Mouse (Mus musculus): ENCODE data around the gene Sh3d19. TPM values are rescaled to one million over a fixed set of nuclear protein-coding genes. Genes with fewer than 3 reads are reported as not detected.

Gene Sh3d19
- total and polyA plus RNA-seq, 3 experiments: 0.16 to 0.76 (median 0.33) TPM

- in situ Hi-C loops (cut with MboI; ENCODE audit: low pct_ligation_motif_present, low pct_unique_long_range_greater_than_20kb, low sequenced_read_pairs): no loop called here
- H3K79me2 ChIP-seq (replicated peaks; ENCODE audit: control insufficient read depth, extremely low read depth, insufficient read depth, poor library complexity, severe bottlenecking): no peaks in the 10 kb centered on the region
- H3K4me2 ChIP-seq (ENCODE audit: insufficient read depth, low read depth, poor library complexity, severe bottlenecking): no peak overlapping the region
- DNase-seq (ENCODE audit: extremely low read depth): no peak
- H3K4me3 ChIP-seq (replicated peaks in 1 of 3; ENCODE audit: low read depth in 2 of 3, low read length in 2 of 3, poor library complexity in 1 of 3): no peak overlapping the region
- no peak overlapping the region for H3K27ac ChIP-seq (ENCODE audit: insufficient read depth, low read depth)
- no peaks in the 10 kb centered on the region for H3K4me1 ChIP-seq (ENCODE audit: control insufficient read depth in 1 of 2, insufficient read depth in 2 of 2)
- no peaks in the 10 kb centered on the region for H3K27me3 ChIP-seq (replicated peaks)
- H3K9me3 ChIP-seq (replicated peaks; ENCODE audit: low read length): no peaks in the 10 kb centered on the region
- no peaks in the 10 kb centered on the region for H3K36me3 ChIP-seq (replicated peaks in 1 of 2; ENCODE audit: control insufficient read depth in 1 of 2, insufficient read depth in 1 of 2, low read length in 1 of 2)
- TF ChIP-seq UBTF (IDR thresholded peaks at IDR 0.05; ENCODE audit: low read depth, low read length) (no peak), SMC3 (IDR thresholded peaks at IDR 0.05; ENCODE audit: low read depth, low read length) (no peak), KAT2A (IDR thresholded peaks at IDR 0.05; ENCODE audit: insufficient replicate concordance, low read length) (no peak), E2F4 (IDR thresholded peaks at IDR 0.05; ENCODE audit: insufficient replicate concordance, low read depth, low read length) (no peak), BHLHE40 (IDR thresholded peaks at IDR 0.05; ENCODE audit: low read depth, low read length) (no peak), ZMIZ1 (IDR thresholded peaks at IDR 0.05; ENCODE audit: low read depth, low read length) (no peak), TBP (conservative IDR thresholded peaks at IDR 0.05; ENCODE audit: low read depth, low read length) (no peak), CHD1 (IDR thresholded peaks at IDR 0.05; ENCODE audit: low read depth, low read length) (no peak), HCFC1 (IDR thresholded peaks at IDR 0.05; ENCODE audit: low read depth, low read length) (no peak), USF2 (conservative IDR thresholded peaks at IDR 0.05; ENCODE audit: low read depth, low read length) (no peak), PAX5 (IDR thresholded peaks at IDR 0.05; ENCODE audit: low read length) (no peak), SIN3A (IDR thresholded peaks at IDR 0.05; ENCODE audit: low read length) (no peak), MYC (IDR thresholded peaks at IDR 0.05; ENCODE audit: low read depth, low read length) (no peak), NRF1 (IDR thresholded peaks at IDR 0.05; ENCODE audit: low read depth, low read length) (no peak), CHD2 (IDR thresholded peaks at IDR 0.05; ENCODE audit: low read length) (no peak)
- dilution Hi-C loops (cut with MboI; ENCODE audit: extremely low pct_ligation_motif_present, extremely low pct_unique_long_range_greater_than_20kb, low sequenced_read_pairs): no loop called here
- H3K9ac ChIP-seq (ENCODE audit: insufficient read depth, low read depth): no peak overlapping the region
These were observed 62.7 kb downstream of the Sh3d19 start for GRCm38 (mm10) chr3:86033455-86034090.

DNA sequence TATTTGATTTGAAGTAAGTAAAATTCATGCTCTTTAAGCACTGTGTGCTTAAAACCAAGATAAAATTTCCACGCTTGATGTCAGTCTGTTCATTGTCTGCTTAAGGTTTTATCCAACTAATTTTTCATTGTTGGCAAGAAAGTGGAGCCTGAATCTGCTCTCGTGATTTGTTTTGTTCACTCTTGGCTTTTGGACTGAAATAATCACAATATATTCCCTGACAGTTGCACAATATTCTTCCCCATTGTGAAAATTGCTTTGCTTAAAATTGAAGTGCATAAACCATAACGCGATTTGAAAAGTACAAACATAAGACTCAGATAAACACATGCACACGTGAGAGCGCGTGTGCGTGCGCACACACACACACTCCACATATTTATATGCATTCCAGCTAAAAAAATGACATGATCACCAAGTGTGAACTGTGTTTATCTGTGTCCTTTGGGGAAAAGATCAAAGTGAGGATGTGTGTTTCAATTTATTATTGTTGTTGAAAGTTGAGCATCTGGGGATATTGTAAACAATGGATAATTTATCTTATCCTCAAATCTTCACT lies 67.1 kb downstream of the Sh3d19 start:
- no peak overlapping the region for H3K4me2 ChIP-seq (ENCODE audit: insufficient read depth, low read depth, poor library complexity, severe bottlenecking)
- no peaks in the 10 kb centered on the region for H3K9me3 ChIP-seq (replicated peaks; ENCODE audit: low read length)
- in situ Hi-C loops (cut with MboI; ENCODE audit: low pct_ligation_motif_present, low pct_unique_long_range_greater_than_20kb, low sequenced_read_pairs): no loop called here
- no peaks in the 10 kb centered on the region for H3K36me3 ChIP-seq (replicated peaks in 1 of 2; ENCODE audit: control insufficient read depth in 1 of 2, insufficient read depth in 1 of 2, low read length in 1 of 2)
- H3K27me3 ChIP-seq (replicated peaks): no peaks in the 10 kb centered on the region
- H3K4me3 ChIP-seq (replicated peaks in 1 of 3; ENCODE audit: low read depth in 2 of 3, low read length in 2 of 3, poor library complexity in 1 of 3): no peak overlapping the region
- no peak for TF ChIP-seq EP300 (IDR thresholded peaks at IDR 0.05; ENCODE audit: low read length)
- TF ChIP-seq ZC3H11A (IDR thresholded peaks at IDR 0.05; ENCODE audit: low read depth, low read length): no peak
- no peak for TF ChIP-seq MEF2A (IDR thresholded peaks at IDR 0.05; ENCODE audit: borderline replicate concordance, low read depth, low read length)
- no peak for TF ChIP-seq HCFC1 (IDR thresholded peaks at IDR 0.05; ENCODE audit: low read depth, low read length)
- TF ChIP-seq TBP (conservative IDR thresholded peaks at IDR 0.05; ENCODE audit: low read depth, low read length): no peak
- no peak for TF ChIP-seq ETS1 (conservative IDR thresholded peaks at IDR 0.05; ENCODE audit: low read depth, low read length)
- no peak for TF ChIP-seq RCOR1 (conservative IDR thresholded peaks at IDR 0.05; ENCODE audit: low read depth, low read length)
- no peak for DNase-seq (ENCODE audit: extremely low read depth)
- dilution Hi-C loops (cut with MboI; ENCODE audit: extremely low pct_ligation_motif_present, extremely low pct_unique_long_range_greater_than_20kb, low sequenced_read_pairs): no loop called here
- no peak overlapping the region for H3K27ac ChIP-seq (ENCODE audit: insufficient read depth, low read depth)
- H3K79me2 ChIP-seq (replicated peaks; ENCODE audit: control insufficient read depth, extremely low read depth, insufficient read depth, poor library complexity, severe bottlenecking): no peaks in the 10 kb centered on the region
- H3K9ac ChIP-seq (ENCODE audit: insufficient read depth, low read depth): no peak overlapping the region
- no peaks in the 10 kb centered on the region; a peak in 1 of 4 replicates for H3K4me1 ChIP-seq (ENCODE audit: control insufficient read depth in 1 of 2, insufficient read depth in 2 of 2)
